Mouse (Mus musculus) thymus, postnatal 25 days (tissue): ENCODE measurements around the gene Lrrc15.

Experiments used
- DNase-seq: peaks from one replicate; pipeline ENCODE4 v3.0.0; 2022

Lrrc15 gene

GRCm38 (mm10) chr16:30275558-30276340 lies 7.3 kb downstream of the Lrrc15 start:
- no peak for DNase-seq

DNA sequence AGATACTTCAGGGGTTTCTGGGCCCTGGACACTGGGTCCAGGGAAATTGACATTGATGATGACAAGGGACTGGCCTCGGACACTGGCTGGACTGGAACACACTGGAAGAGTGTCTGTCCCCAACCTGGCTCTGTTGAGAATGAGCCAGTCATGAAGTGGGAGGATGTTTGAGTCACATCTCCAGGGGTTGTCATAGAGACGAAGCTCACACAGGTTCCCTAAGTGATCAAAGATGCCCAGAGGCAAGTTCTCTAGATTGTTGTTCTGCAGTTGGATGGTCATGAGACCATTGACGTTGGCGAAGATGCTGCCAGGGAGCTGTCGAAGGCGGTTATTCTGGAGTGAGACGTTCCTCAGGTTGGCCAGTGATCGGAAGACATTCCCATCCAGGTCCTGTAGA lies 10.0 kb downstream of the Lrrc15 start:
- no peak for DNase-seq

GRCm38 (mm10) chr16:30271941-30272595 lies 11.0 kb downstream of the Lrrc15 start:
- DNase-seq: peak; percentile 32

GRCm38 (mm10) chr16:30271223-30271761 lies 11.8 kb downstream of the Lrrc15 start:
- DNase-seq: no peak

- DNase-seq: no peak
Observed at GRCm38 (mm10) chr16:30267359-30267758, 15.7 kb downstream of the Lrrc15 start, which contains the start of gene Cpn2. TSS of gene Cpn2 (minus strand) at chr16:30267499.

DNA sequence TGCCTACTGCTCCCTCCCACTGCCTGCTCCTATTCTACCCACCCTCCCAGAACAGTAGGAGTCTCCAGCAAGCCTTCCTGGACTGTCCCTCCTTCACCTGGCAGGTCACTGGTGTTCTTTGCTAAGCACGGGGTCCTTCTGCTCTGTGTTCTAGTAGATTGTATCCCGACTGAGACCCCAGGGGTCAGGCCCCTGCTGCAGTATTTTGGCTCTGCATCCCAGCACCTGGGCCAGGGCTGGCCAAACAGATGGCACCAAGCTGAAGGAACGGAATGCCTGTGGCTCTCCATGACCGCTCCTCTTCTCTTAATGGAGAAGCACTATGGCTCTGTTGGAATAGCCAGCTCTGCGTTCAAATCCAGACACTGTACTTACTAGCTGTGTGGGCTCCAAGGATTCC lies 16.5 kb downstream of the Lrrc15 start:
- no peak for DNase-seq

- no peak for DNase-seq
Observed at GRCm38 (mm10) chr16:30265611-30266010, 17.4 kb downstream of the Lrrc15 start.

DNA sequence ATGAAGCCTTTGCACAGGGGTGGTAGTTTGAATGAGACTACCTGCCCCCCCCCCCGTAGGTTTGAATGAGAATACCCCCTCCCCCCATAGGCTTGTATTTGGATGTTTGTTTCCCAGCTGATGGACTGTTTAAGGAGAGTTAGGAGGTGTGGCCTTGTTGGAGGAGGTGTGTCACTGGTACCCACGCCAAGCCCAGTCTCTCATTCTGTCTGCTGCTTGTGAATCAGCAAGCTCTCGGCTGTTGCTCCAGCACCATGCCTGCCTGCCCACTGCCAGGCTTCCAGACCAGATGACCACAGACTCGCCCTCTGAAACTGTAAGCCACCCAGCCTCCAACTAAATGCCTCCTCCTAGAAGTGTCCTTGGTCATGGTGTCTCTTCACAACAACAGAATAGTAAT lies 19.9 kb downstream of the Lrrc15 start:
- DNase-seq: no peak

DNA sequence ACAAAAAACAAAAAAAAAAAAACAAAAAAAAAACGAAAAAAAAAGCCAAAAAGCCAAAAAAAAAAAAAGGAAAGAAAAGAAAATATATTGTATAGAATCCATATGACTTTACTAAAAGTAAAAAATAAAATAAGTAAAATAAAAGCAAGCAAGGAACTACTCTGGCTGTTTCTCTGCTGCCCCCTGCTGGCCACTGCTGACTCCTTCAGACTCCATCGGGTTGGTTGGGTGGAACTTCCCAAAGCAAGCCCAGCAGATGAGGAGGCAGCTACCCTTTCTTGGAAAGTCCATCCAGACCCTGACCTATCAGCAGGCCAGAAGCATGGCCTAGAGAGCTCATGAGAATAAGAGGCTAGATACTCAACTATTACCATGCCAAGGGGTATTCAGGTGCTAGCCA lies 20.4 kb downstream of the Lrrc15 start:
- DNase-seq: peak; percentile 63

- DNase-seq: no peak
Observed at GRCm38 (mm10) chr16:30262157-30262556, 20.9 kb downstream of the Lrrc15 start.

GRCm38 (mm10) chr16:30261341-30261740 lies 21.7 kb downstream of the Lrrc15 start:
- DNase-seq: no peak

DNA sequence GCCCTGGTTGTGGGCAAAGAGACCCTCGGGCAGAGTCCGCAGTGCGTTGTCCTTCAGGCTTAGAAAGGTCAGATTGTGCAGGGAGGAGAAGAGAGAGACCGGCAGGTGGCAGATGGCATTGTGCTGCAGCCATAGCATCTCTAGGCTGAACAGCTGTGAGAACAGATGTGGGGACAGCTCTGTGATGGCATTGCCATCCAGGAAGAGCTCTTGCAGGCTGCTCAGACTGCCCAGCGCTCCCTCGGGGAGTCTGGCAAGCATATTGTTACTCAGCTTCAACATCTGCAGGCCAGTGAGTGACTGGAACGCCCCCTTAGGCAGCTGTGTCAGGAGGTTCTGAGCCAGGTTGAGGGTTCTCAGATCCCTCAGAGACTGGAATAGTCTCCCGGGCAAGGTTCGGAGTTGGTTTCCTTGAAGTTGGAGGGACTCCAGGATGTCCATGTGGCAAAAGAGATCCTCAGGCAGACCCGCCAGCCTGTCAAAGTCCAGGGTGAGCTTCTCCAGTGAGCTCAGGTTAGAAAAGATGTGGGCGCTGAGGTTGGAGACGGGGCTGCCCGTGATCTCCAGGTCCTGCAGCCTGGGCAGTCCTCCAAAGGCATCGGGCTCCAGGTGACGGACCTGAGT lies 22.9 kb downstream of the Lrrc15 start:
- no peak for DNase-seq

- DNase-seq: no peak
Observed at GRCm38 (mm10) chr16:30259444-30259843, 23.6 kb downstream of the Lrrc15 start.

GRCm38 (mm10) chr16:30258441-30258840 lies 24.6 kb downstream of the Lrrc15 start:
- DNase-seq: no peak

DNA sequence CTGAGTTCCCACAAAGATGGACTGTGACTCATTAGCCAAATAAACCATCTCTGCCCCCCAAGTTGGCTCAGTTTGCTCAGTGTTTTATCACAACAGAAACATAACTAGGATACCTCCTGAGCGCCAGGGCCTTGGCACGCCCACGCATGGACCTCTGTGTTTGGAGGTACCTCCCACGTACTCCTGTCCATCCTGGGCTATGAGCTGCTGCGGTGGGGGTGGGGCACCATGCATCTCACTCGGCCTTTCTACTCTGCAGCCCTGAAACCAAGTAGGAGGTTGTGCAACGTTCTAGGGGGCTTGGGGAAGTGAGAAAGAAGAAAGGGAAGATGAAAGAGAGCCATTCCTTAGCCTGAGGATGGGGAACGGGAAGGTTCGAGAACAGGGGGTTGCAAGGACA lies 25.3 kb downstream of the Lrrc15 start:
- DNase-seq: no peak

DNA sequence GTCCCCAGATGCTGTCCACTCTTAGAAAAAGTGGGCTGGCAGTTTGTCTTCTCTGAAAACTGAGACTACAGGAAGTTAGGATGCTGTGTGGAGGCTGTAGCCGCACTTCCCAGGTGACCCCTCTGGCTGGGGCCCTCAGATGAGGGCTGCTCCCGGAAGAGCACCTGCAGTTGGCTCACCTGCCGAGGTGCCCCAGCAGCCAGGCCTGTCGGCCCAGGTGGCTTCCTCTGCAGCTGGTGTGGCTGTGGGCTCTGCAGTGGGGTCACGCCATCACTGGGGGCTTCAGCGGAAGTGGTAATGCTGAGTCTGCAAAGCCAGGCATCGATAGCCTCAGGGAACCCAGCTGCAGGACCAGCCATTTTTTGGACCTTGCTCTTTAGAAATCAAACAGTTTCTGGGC lies 28.0 kb downstream of the Lrrc15 start:
- DNase-seq: peak; percentile 55

GRCm38 (mm10) chr16:30253900-30254299 lies 29.2 kb downstream of the Lrrc15 start:
- DNase-seq: no peak

DNA sequence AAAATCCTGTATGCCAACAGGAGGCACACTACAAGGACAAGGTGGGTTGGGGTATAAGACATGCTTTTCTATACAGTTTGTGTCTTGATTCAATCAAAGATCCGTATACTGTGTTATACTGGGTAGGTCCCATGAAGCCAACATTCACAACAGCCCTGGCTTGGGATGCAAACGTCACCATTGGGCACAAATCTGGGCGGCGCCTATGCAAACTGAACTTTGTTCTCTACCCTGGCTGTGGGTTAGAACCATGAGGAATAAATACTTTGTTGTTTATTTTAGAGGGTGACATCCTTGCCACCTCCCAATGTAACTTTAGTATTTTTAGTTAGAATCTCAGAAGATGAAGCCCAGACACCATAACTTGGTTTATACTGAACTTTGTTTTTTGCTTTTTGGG lies 29.7 kb downstream of the Lrrc15 start:
- no peak for DNase-seq

- peak; percentile 90 for DNase-seq
Observed at GRCm38 (mm10) chr16:30252003-30252418, 31.0 kb downstream of the Lrrc15 start.

GRCm38 (mm10) chr16:30244037-30244700 lies 38.9 kb downstream of the Lrrc15 start:
- no peak for DNase-seq

DNA sequence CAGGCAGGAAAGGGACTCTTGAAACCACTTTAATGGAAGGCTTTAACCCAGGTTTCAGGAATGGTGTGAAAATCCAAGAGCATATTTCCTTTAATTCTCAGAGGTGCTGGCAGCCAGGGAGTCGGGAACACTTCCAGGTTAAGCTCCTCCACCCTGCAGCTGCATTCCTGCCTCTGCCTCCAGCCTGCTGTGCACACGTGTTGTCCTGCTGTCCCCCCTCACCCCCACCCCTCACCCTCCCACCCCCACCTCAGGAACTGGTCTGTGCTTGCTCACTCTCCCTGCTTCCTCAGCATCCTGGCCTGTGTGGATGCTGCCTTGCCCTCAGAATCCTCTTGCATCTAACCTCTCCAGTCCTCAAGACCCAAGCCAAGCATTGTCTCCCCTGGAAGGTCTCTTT lies 41.4 kb downstream of the Lrrc15 start:
- no peak for DNase-seq

DNA sequence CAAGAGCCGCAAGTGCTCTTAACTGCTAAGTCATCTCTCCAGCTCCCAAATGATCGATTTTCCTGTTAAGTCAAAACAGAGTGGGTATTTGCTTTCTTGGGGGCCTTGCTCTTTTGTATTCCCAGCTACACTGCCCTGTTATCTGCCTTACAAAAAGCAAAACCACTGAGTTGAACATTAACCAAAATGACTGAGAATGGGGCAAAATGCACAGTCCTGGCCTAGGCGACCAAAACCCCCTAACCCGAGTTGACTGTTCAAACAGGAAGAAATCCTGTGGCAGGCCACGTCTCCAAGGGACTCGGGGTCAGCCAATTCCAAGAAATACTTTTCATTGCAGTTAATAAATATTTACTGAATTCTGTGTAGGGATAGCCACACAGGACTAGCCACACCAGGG lies 44.3 kb downstream of the Lrrc15 start:
- no peak for DNase-seq

- DNase-seq: peak; percentile 88
Observed at GRCm38 (mm10) chr16:30236091-30236699, 46.9 kb downstream of the Lrrc15 start.
